Mouse (Mus musculus) heart, adult 2 months (tissue): ENCODE data around the gene Tshz2.

Source experiments
- CTCF ChIP-seq: fragments of 200-600 bp; IDR thresholded peaks from 2 replicates; pipeline ENCODE4 v1.8.1; 2022; ENCODE audit warnings: antibody characterized with exemption, mild to moderate bottlenecking, moderate library complexity
- POLR2A ChIP-seq: fragments of 200-500 bp; IDR thresholded peaks from 2 replicates; pipeline ENCODE4 v1.6.1; 2011; ENCODE audit warnings: mild to moderate bottlenecking, low read depth, low read length, control low read depth; ENCODE audit not compliant: insufficient read depth

DNA sequence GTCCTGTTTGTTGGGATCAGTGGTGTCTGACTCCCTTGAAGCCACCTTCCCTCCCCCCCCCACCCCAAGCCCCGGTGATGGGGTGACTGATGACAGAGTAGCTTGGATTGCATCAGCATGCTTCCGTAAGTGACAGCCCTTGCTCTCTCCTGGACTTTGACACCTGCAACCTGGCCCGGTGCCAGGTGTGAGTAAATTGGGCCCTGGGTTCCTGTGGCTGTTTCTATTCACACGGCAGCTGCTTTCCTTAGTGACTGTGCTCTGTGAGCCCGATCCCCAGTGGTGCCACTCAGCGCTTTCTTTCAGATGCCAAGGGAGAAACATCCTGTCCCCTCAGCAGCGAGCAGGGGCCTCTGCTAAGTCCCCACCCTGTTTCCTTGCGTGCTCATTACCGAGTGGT, 62.2 kb downstream of the Tshz2 start:
- TF ChIP-seq CTCF (no peak), POLR2A (no peak)
